ENCODE assay signal across 8 mouse cellular contexts in genomic region chr11:68692693-68693446, GRCm38 (mm10). TPM values are rescaled to one million over a fixed set of nuclear protein-coding genes. Genes with fewer than 3 reads are reported as not detected.
DNase-seq lines count a peak whose midpoint lies in the region; ATAC-seq and TF ChIP-seq lines count a peak whose summit lies in the region.

No protein-coding gene starts in this region.

- H3K4me2 ChIP-seq in embryonic facial prominence, embryonic 11.5 days (ENCODE audit: low read depth, low read length), result peak overlapping the region; percentile 56
- H3K4me2 ChIP-seq in heart, embryonic 12.5 days, result peak overlapping the region; percentile 76
- H3K4me2 ChIP-seq in kidney, postnatal 0 days (ENCODE audit: low read length), result peak overlapping the region; percentile 86
- H3K4me2 ChIP-seq in liver, embryonic 15.5 days, result peak overlapping the region; percentile 98

- peak; percentile 47 for DNase-seq in adipocyte (ENCODE audit: low spot score)
- DNase-seq in embryonic facial prominence, embryonic 11.5 days (ENCODE audit: low spot score), result peak; percentile 61
- DNase-seq in kidney, postnatal 0 days (ENCODE audit: low spot score), result peak; percentile 64
- DNase-seq in retina, postnatal 1 day, result peak; percentile 62

- H3K36me3 ChIP-seq in ES-Bruce4 (ENCODE audit: control insufficient read depth, insufficient read depth, low read length, poor library complexity, severe bottlenecking), result no peaks in the 10 kb centered on the region
- H3K36me3 ChIP-seq in embryonic facial prominence, embryonic 11.5 days (replicated peaks; ENCODE audit: control insufficient read depth, insufficient read depth, low read depth, low read length), result no peaks in the 10 kb centered on the region; the same call in 1 of the 2 replicates
- 0 out of 2 replicates have a peak, but pooled peaks cover 1% of the 10 kb centered on the region for H3K36me3 ChIP-seq in heart, embryonic 12.5 days
- H3K36me3 ChIP-seq in kidney, postnatal 0 days (ENCODE audit: insufficient read depth, low read length), result no peaks in the 10 kb centered on the region
- no peaks in the 10 kb centered on the region for H3K36me3 ChIP-seq in liver, embryonic 15.5 days (replicated peaks)

- under 1% methylated on average over 43 of the region's 43 CpGs for WGBS in embryonic facial prominence, embryonic 11.5 days
- WGBS in heart, embryonic 12.5 days, result under 1% methylated on average over 43 of the region's 43 CpGs
- under 1% methylated on average over 43 of the region's 43 CpGs for WGBS in kidney, postnatal 0 days
- 2% methylated on average over 43 of the region's 43 CpGs for WGBS in liver, embryonic 15.5 days (ENCODE audit: insufficient replicate concordance)

- H3K4me1 ChIP-seq in ES-Bruce4 (ENCODE audit: control insufficient read depth, insufficient read depth, low read length), result no peaks in the 10 kb centered on the region
- no peaks in the 10 kb centered on the region; the same call in 1 of the 2 replicates for H3K4me1 ChIP-seq in embryonic facial prominence, embryonic 11.5 days (ENCODE audit: control insufficient read depth, insufficient read depth, low read length)
- H3K4me1 ChIP-seq in heart, embryonic 12.5 days (replicated peaks), result peaks cover 27% of the 10 kb centered on the region
- H3K4me1 ChIP-seq in kidney, postnatal 0 days (replicated peaks; ENCODE audit: insufficient read depth, low read length), result 0 out of 2 replicates have a peak, but pooled peaks cover 10% of the 10 kb centered on the region
- H3K4me1 ChIP-seq in liver, embryonic 15.5 days (replicated peaks), result peaks cover 40% of the 10 kb centered on the region

- no peak for TF ChIP-seq POLR2A in ES-Bruce4 (IDR thresholded peaks at IDR 0.05; ENCODE audit: insufficient read depth, low read length)

- no peaks in the 10 kb centered on the region for H3K27me3 ChIP-seq in ES-Bruce4 (ENCODE audit: control insufficient read depth, insufficient read depth, low read length, poor library complexity, severe bottlenecking)
- no peaks in the 10 kb centered on the region for H3K27me3 ChIP-seq in embryonic facial prominence, embryonic 11.5 days (ENCODE audit: control insufficient read depth, insufficient read depth, low read length)
- no peaks in the 10 kb centered on the region for H3K27me3 ChIP-seq in heart, embryonic 12.5 days (replicated peaks)
- no peaks in the 10 kb centered on the region for H3K27me3 ChIP-seq in kidney, postnatal 0 days (ENCODE audit: insufficient read depth, low read length)
- H3K27me3 ChIP-seq in liver, embryonic 15.5 days, result peaks cover 20% of the 10 kb centered on the region

- H3K9ac ChIP-seq in ES-Bruce4 (ENCODE audit: low read depth, poor library complexity, severe bottlenecking), result peak overlapping the region; percentile 81
- H3K9ac ChIP-seq in embryonic facial prominence, embryonic 11.5 days (replicated peaks; ENCODE audit: low read length), result peak overlapping the region; percentile 99
- peak overlapping the region; percentile 97 for H3K9ac ChIP-seq in heart, embryonic 12.5 days
- peak overlapping the region; percentile 84 for H3K9ac ChIP-seq in kidney, postnatal 0 days (ENCODE audit: low read depth, low read length)
- H3K9ac ChIP-seq in liver, embryonic 15.5 days, result peak overlapping the region; percentile 80

- peak overlapping the region; percentile 88 for H3K4me3 ChIP-seq in ES-Bruce4 (ENCODE audit: low read depth, low read length)
- H3K4me3 ChIP-seq in embryonic facial prominence, embryonic 11.5 days (ENCODE audit: low read depth, low read length), result peak overlapping the region; percentile 95
- peak overlapping the region; percentile 95 for H3K4me3 ChIP-seq in heart, embryonic 12.5 days
- peak overlapping the region; percentile 86 for H3K4me3 ChIP-seq in kidney, postnatal 0 days (replicated peaks; ENCODE audit: low read depth, low read length)
- H3K4me3 ChIP-seq in liver, embryonic 15.5 days (replicated peaks), result peak overlapping the region; percentile 74

- TF ChIP-seq EP300 in ES-Bruce4 (IDR thresholded peaks at IDR 0.05; ENCODE audit: insufficient read depth, low read depth, low read length), result no peak

- H3K9me3 ChIP-seq in ES-Bruce4 (replicated peaks; ENCODE audit: control insufficient read depth, insufficient read depth, low read length, poor library complexity, severe bottlenecking), result no peaks in the 10 kb centered on the region
- H3K9me3 ChIP-seq in embryonic facial prominence, embryonic 11.5 days (replicated peaks; ENCODE audit: control insufficient read depth, low read length), result no peaks in the 10 kb centered on the region
- H3K9me3 ChIP-seq in heart, embryonic 12.5 days (replicated peaks), result no peaks in the 10 kb centered on the region
- no peaks in the 10 kb centered on the region for H3K9me3 ChIP-seq in kidney, postnatal 0 days (replicated peaks; ENCODE audit: low read length)
- H3K9me3 ChIP-seq in liver, embryonic 15.5 days (replicated peaks), result no peaks in the 10 kb centered on the region

- H3K27ac ChIP-seq in ES-Bruce4 (ENCODE audit: insufficient read depth, low read length), result no peak overlapping the region
- peak overlapping the region; percentile 87 for H3K27ac ChIP-seq in embryonic facial prominence, embryonic 11.5 days (replicated peaks; ENCODE audit: low read depth, low read length)
- H3K27ac ChIP-seq in heart, embryonic 12.5 days (ENCODE audit: poor library complexity, severe bottlenecking), result peak overlapping the region; percentile 98
- peak overlapping the region; percentile 97 for H3K27ac ChIP-seq in kidney, postnatal 0 days
- H3K27ac ChIP-seq in liver, embryonic 15.5 days (replicated peaks), result peak overlapping the region; percentile 80

- no peak for ATAC-seq in embryonic facial prominence, embryonic 11.5 days (replicated peaks; ENCODE audit: insufficient number of reproducible peaks, low FRiP score, low TSS enrichment, low read depth)
- ATAC-seq in heart, embryonic 12.5 days (ENCODE audit: insufficient number of reproducible peaks, low FRiP score), result no peak
- no peak for ATAC-seq in kidney, postnatal 0 days (replicated peaks; ENCODE audit: low FRiP score, low read depth)
- no peak for ATAC-seq in liver, embryonic 15.5 days (ENCODE audit: insufficient read depth)
- no peak for ATAC-seq in inflammation-experienced regulatory T-cells, adult 6 months

- TF ChIP-seq CTCF in ES-Bruce4 (IDR thresholded peaks at IDR 0.05; ENCODE audit: low read depth, low read length), result no peak
- TF ChIP-seq CTCF in kidney, postnatal 0 days (IDR thresholded peaks at IDR 0.05; ENCODE audit: low read depth), result no peak

RNA-seq across cellular contexts. Expression of gene Myh10, which starts 1.5 kb away (rescaled TPM):
- polyA plus RNA-seq in ES-Bruce4 (2011; ENCODE audit: insufficient read depth, insufficient read length, low read depth, missing spikeins), result 157 and 172 TPM in 2 replicates
- 137 and 146 TPM in 2 replicates for polyA plus RNA-seq in embryonic facial prominence, embryonic 11.5 days (2014; fragmentation: Nextera tagmentation; extraction: Ambion mirVana)
- 219 and 235 TPM in 2 replicates for polyA plus RNA-seq in heart, embryonic 12.5 days (2016; fragmentation: Nextera tagmentation; extraction: Ambion mirVana)
- polyA plus RNA-seq in kidney, postnatal 0 days (2015; fragmentation: Nextera tagmentation; extraction: Ambion mirVana), result 83.8 and 93.9 TPM in 2 replicates
- polyA plus RNA-seq in liver, embryonic 15.5 days (2015; fragmentation: Nextera tagmentation; extraction: Ambion mirVana), result 13.3 and 15.7 TPM in 2 replicates
- 1 to 10 TPM; 1.4 to 6.1 (median 2.7) TPM for polyA plus RNA-seq in inflammation-experienced regulatory T-cells, adult 6 months (2017; shearing (Covaris generic))
